Mouse (Mus musculus) embryonic facial prominence, embryonic 14.5 days (tissue): ENCODE measurements at regions not wholly inside any gene's neighbourhood (a gene's known extent, or its start where the extent isn't known, plus 50 kb on each side); places are given as distances from the start of the nearest gene placed in this dataset.

Source experiments
- ATAC-seq: fragments of 200-750 bp; cut with Nextera tagmentation; 2 replicates; pipeline ENCODE4 v1.8.0; 2017; ENCODE audit warnings: low read depth, moderate number of reproducible peaks, moderate TSS enrichment
- DNase-seq: peaks from one replicate; pipeline ENCODE4 v3.0.0-alpha.2; 2015; ENCODE audit warnings: low spot score
- H3K27ac ChIP-seq: fragments of 300-500 bp; sonication (generic); replicated peaks from 2 replicates; pipeline ENCODE4 v1.5.1; 2014; ENCODE audit warnings: low read depth, mild to moderate bottlenecking, low read length, moderate library complexity
- H3K27me3 ChIP-seq: fragments of 300-500 bp; sonication (generic); replicated peaks from 2 replicates; pipeline ENCODE4 v1.6.1; 2014; ENCODE audit warnings: low read length; ENCODE audit not compliant: control insufficient read depth, insufficient read depth
- H3K36me3 ChIP-seq: fragments of 300-500 bp; sonication (generic); 2 replicates; pipeline ENCODE4 v1.6.1; 2014; ENCODE audit warnings: low read length, mixed read lengths; ENCODE audit not compliant: control insufficient read depth, insufficient read depth
- H3K4me1 ChIP-seq: fragments of 300-500 bp; sonication (generic); 2 replicates; pipeline ENCODE4 v1.6.1; 2014; ENCODE audit warnings: antibody characterized with exemption, low read length; ENCODE audit not compliant: control insufficient read depth, insufficient read depth
- H3K4me2 ChIP-seq: fragments of 300-500 bp; sonication (generic); 2 replicates; pipeline ENCODE4 v1.6.1; 2014; ENCODE audit warnings: low read depth, mild to moderate bottlenecking, low read length, moderate library complexity, mixed read lengths
- H3K4me3 ChIP-seq: fragments of 300-500 bp; sonication (generic); 2 replicates; pipeline ENCODE4 v1.5.1; 2014; ENCODE audit warnings: low read depth, mild to moderate bottlenecking, low read length
- H3K9ac ChIP-seq: fragments of 300-500 bp; sonication (generic); 2 replicates; pipeline ENCODE4 v1.6.1; 2014; ENCODE audit warnings: low read depth, mild to moderate bottlenecking, low read length, moderate library complexity, mixed read lengths
- H3K9me3 ChIP-seq: fragments of 300-500 bp; sonication (generic); 2 replicates; pipeline ENCODE4 v1.6.1; 2016; ENCODE audit warnings: low read length; ENCODE audit not compliant: control insufficient read depth
- WGBS: fragments of 180-500 bp; shearing (Covaris S2); extraction: QIAGEN DNeasy Blood & Tissue Kit; methylation state at CpG from one replicate; pipeline ENCODE4 v1.1.7; 2014; 5-methylcytosine and 5-hydroxymethylcytosine counted together

GRCm38 (mm10) chr12:113260304-113260703 is 74.6 kb downstream of the Tmem121 start:
- ATAC-seq (no peak), DNase-seq (no peak)
- Histone ChIP-seq H3K27ac (no peak overlapping the region), H3K4me1 (no peaks in the 10 kb centered on the region), H3K4me3 (no peak overlapping the region), H3K4me2 (no peak overlapping the region), H3K9ac (no peak overlapping the region), H3K9me3 (no peaks in the 10 kb centered on the region), H3K36me3 (no peaks in the 10 kb centered on the region), H3K27me3 (no peaks in the 10 kb centered on the region)
- 86% methylated on average over 6 of the region's 6 CpGs for WGBS

- ATAC-seq (0 out of 2 replicates have a peak, but pooled peaks have one; percentile 7), DNase-seq (no peak)
- 89% methylated on average over 2 of the region's 2 CpGs for WGBS
Measured at GRCm38 (mm10) chr12:113275934-113276333, 90.2 kb downstream of the Tmem121 start.

GRCm38 (mm10) chr12:113276355-113276942 is 90.7 kb downstream of the Tmem121 start:
- H3K4me2 ChIP-seq: no peak overlapping the region
- DNase-seq (no peak), ATAC-seq (peak; percentile 30; the same call in 1 of the 2 replicates)
- no peaks in the 10 kb centered on the region for H3K36me3 ChIP-seq
- 82% methylated on average over 1 of the region's 1 CpGs for WGBS
- no peaks in the 10 kb centered on the region for H3K9me3 ChIP-seq
- no peak overlapping the region for H3K27ac ChIP-seq
- H3K27me3 ChIP-seq: no peaks in the 10 kb centered on the region
- no peak overlapping the region for H3K9ac ChIP-seq
- H3K4me1 ChIP-seq: no peaks in the 10 kb centered on the region
- no peak overlapping the region for H3K4me3 ChIP-seq

More at GRCm38 (mm10) chr12:113275934-113276333, 90.2 kb downstream of the Tmem121 start:
- no peaks in the 10 kb centered on the region for H3K9me3 ChIP-seq
- H3K4me2 ChIP-seq: no peak overlapping the region
- no peaks in the 10 kb centered on the region for H3K4me1 ChIP-seq
- H3K36me3 ChIP-seq: no peaks in the 10 kb centered on the region
- no peak overlapping the region for H3K9ac ChIP-seq
- no peaks in the 10 kb centered on the region for H3K27me3 ChIP-seq
- H3K4me3 ChIP-seq: no peak overlapping the region
- no peak overlapping the region for H3K27ac ChIP-seq

- no peaks in the 10 kb centered on the region for H3K27me3 ChIP-seq
- no peak for ATAC-seq
- no peak overlapping the region for H3K27ac ChIP-seq
- no peak for DNase-seq
- WGBS: 81% methylated on average over 5 of the region's 5 CpGs
- H3K4me2 ChIP-seq: no peak overlapping the region
- no peaks in the 10 kb centered on the region for H3K36me3 ChIP-seq
- H3K9ac ChIP-seq: no peak overlapping the region
- H3K4me1 ChIP-seq: no peaks in the 10 kb centered on the region
- no peaks in the 10 kb centered on the region for H3K9me3 ChIP-seq
- H3K4me3 ChIP-seq: no peak overlapping the region
Measured at GRCm38 (mm10) chr12:113277741-113278140, 92.0 kb downstream of the Tmem121 start.

GRCm38 (mm10) chr12:113292029-113292809 is 106.5 kb downstream of the Tmem121 start:
- no peak for ATAC-seq
- no peaks in the 10 kb centered on the region for H3K9me3 ChIP-seq
- WGBS: 18% methylated on average over 1 of the region's 1 CpGs
- H3K4me3 ChIP-seq: no peak overlapping the region
- no peaks in the 10 kb centered on the region for H3K36me3 ChIP-seq
- no peak overlapping the region for H3K4me2 ChIP-seq
- H3K4me1 ChIP-seq: no peaks in the 10 kb centered on the region
- DNase-seq: no peak
- no peak overlapping the region for H3K27ac ChIP-seq
- no peak overlapping the region for H3K9ac ChIP-seq
- no peaks in the 10 kb centered on the region for H3K27me3 ChIP-seq

- WGBS: 90% methylated on average over 2 of the region's 2 CpGs
- no peak overlapping the region for H3K9ac ChIP-seq
- no peaks in the 10 kb centered on the region for H3K9me3 ChIP-seq
- no peaks in the 10 kb centered on the region for H3K4me1 ChIP-seq
- no peaks in the 10 kb centered on the region for H3K36me3 ChIP-seq
- no peak overlapping the region for H3K4me2 ChIP-seq
- DNase-seq (no peak), ATAC-seq (no peak)
- H3K27me3 ChIP-seq: no peaks in the 10 kb centered on the region
- H3K27ac ChIP-seq: no peak overlapping the region
- H3K4me3 ChIP-seq: no peak overlapping the region
Measured at GRCm38 (mm10) chr12:113295924-113296323, 110.2 kb downstream of the Tmem121 start.

- no peaks in the 10 kb centered on the region for H3K36me3 ChIP-seq
Measured at GRCm38 (mm10) chr12:113305973-113306372, 120.2 kb downstream of the Tmem121 start.

GRCm38 (mm10) chr12:113313319-113313718 is 127.6 kb downstream of the Tmem121 start:
- no peak for ATAC-seq
- no peak overlapping the region for H3K4me3 ChIP-seq
- DNase-seq: peak; percentile 5
- no peak overlapping the region for H3K27ac ChIP-seq
- no peak overlapping the region for H3K9ac ChIP-seq
- 29% methylated on average over 3 of the region's 3 CpGs for WGBS
- H3K4me1 ChIP-seq: no peaks in the 10 kb centered on the region
- no peaks in the 10 kb centered on the region for H3K36me3 ChIP-seq
- H3K9me3 ChIP-seq: no peaks in the 10 kb centered on the region
- no peak overlapping the region for H3K4me2 ChIP-seq
- no peaks in the 10 kb centered on the region for H3K27me3 ChIP-seq

More at GRCm38 (mm10) chr12:113305973-113306372, 120.2 kb downstream of the Tmem121 start:
- WGBS: 86% methylated on average over 1 of the region's 1 CpGs
- Histone ChIP-seq H3K4me3 (no peak overlapping the region), H3K9me3 (no peaks in the 10 kb centered on the region), H3K4me2 (no peak overlapping the region), H3K9ac (no peak overlapping the region), H3K27ac (no peak overlapping the region), H3K27me3 (no peaks in the 10 kb centered on the region), H3K4me1 (no peaks in the 10 kb centered on the region)
- no peak for ATAC-seq
- DNase-seq: no peak

- Histone ChIP-seq H3K4me2 (no peak overlapping the region), H3K9ac (no peak overlapping the region), H3K9me3 (no peaks in the 10 kb centered on the region), H3K36me3 (no peaks in the 10 kb centered on the region), H3K4me3 (no peak overlapping the region), H3K27ac (no peak overlapping the region), H3K4me1 (no peaks in the 10 kb centered on the region), H3K27me3 (no peaks in the 10 kb centered on the region)
- ATAC-seq: no peak
- no peak for DNase-seq
- 92% methylated on average over 4 of the region's 4 CpGs for WGBS
Measured at GRCm38 (mm10) chr12:113314624-113315023, 128.9 kb downstream of the Tmem121 start.
